Mouse (Mus musculus) spleen, adult 2 months (tissue): Measurements from ENCODE around the gene Tbc1d9b.

Experiments used
- CTCF ChIP-seq: fragments of 200-500 bp; IDR thresholded peaks from 2 replicates; pipeline ENCODE4 v1.5.1; 2011; ENCODE audit warnings: mild to moderate bottlenecking, inconsistent platforms; ENCODE audit not compliant: insufficient read depth, insufficient read length, insufficient replicate concordance; ENCODE audit errors: extremely low read depth
- POLR2A ChIP-seq: fragments of 200-500 bp; IDR thresholded peaks from 2 replicates; pipeline ENCODE4 v1.6.1; 2011; ENCODE audit warnings: low read depth, low read length, inconsistent platforms

GRCm38 (mm10) chr11:50212060-50212739 is 81.0 kb downstream of the Tbc1d9b start:
- TF ChIP-seq POLR2A (no peak), CTCF (no peak)
